Mouse (Mus musculus) heart, adult 18-20 months (tissue): ENCODE data around the gene Olfr90. TPM values are rescaled to one million over a fixed set of nuclear protein-coding genes. Genes with fewer than 3 reads are reported as not detected.
"Not testable (repeated sequence)": the region's sequence is repeated elsewhere in the genome, so short reads cannot be mapped to it uniquely, and the experiment has no call there.

Experiments
- DNase-seq, 2 experiments: peaks; one replicate each; pipeline ENCODE4 v3.0.0; 2021 to 2022; ENCODE audit warnings: mixed read lengths in 1 of 2
- long read RNA-seq, 2 experiments: library from polyadenylated mRNA; stranded (forward); transcript quantifications; one replicate each; pipeline ENCODE4 v2.0.0; 2021
- total RNA-seq, 2 experiments: library from RNA; stranded (reverse); gene quantifications; 2 replicates each; pipeline ENCODE4 v1.2.3; 2021

The Olfr90 gene
- total RNA-seq: not detected
- long read RNA-seq, experiment 1: 0 reads
- long read RNA-seq, experiment 2: 0 reads

GRCm38 (mm10) chr17:37088399-37088798 lies at the start of gene Olfr90:
Olfr90 (minus strand) TSS chr17:37088499.
- DNase-seq: no peak

- DNase-seq: not testable (repeated sequence)
These were observed 43.1 kb upstream of the Olfr90 start for GRCm38 (mm10) chr17:37131366-37131765.

DNA sequence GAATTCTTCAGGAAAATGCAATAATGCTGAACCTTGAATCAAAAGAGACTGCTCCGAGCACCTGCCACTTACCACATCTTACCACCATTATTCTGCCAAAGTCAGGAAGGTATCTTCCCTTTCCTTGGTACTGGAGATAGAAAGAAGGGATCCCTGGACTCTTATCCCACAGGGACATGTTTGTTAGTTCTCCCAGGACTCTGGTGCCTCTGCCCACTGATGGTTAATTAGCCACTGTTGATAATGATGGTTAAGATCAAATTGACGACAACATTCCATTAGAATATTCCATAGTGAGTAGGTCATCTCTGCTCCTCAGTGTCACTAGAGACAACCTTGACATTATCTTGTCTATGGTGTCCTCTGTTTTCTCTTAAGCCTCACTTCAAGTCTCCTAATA lies 31.7 kb upstream of the Olfr90 start, which contains the start of gene Olfr92:
TSS of gene Olfr92 (minus strand) at position 101 of the 400 bp plus-strand sequence.
- no peak for DNase-seq

GRCm38 (mm10) chr17:37098178-37098577 lies 9.9 kb upstream of the Olfr90 start, which contains the start of gene Olfr91:
Olfr91 (minus strand) TSS chr17:37098278.
- DNase-seq: no peak

DNA sequence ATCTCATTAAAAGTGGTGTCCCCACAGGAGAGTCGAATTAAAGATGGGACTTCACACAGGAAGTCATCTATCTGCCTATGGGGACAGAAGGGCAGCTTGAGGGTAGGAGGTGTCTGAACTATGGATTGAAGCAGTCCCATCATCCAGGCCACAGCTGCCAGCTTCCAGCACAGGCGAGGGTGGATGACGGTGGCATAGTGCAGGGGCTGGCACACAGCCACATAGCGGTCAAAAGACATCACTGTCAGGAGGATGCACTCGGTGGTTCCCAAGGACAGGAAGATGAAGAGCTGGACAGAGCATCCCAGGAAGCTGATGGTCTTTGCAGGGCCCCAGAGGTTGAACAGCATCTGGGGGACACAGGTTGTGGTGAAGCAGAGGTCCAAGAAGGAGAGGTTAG lies 5.0 kb upstream of the Olfr90 start:
- no peak for DNase-seq

DNA sequence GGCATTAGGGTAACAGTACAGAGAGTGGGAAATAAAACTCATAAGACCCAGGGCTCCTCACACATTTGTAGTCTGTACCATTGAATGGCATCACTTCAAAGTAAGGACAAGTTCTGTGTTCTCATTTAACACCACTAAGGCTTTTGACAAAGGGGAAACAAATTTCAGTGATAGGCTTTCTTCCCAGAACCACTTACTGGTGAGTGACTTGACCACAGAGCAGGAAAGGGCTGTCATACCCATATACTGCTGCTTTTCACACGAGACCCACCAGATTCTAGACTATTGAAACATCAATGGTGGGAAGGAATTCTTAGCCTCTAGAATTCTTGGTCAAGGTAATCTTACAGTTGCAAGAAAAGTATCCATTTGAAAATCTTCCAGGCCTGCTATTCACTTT lies 3.9 kb upstream of the Olfr90 start:
- no peak for DNase-seq

- DNase-seq: no peak
These were observed 2.8 kb downstream of the Olfr90 start for GRCm38 (mm10) chr17:37085545-37085944.

- DNase-seq: no peak
These were observed 3.7 kb downstream of the Olfr90 start for GRCm38 (mm10) chr17:37084632-37085031.

- peak; percentile 45 to 72 for DNase-seq
These were observed 5.0 kb downstream of the Olfr90 start for GRCm38 (mm10) chr17:37083327-37083726.

DNA sequence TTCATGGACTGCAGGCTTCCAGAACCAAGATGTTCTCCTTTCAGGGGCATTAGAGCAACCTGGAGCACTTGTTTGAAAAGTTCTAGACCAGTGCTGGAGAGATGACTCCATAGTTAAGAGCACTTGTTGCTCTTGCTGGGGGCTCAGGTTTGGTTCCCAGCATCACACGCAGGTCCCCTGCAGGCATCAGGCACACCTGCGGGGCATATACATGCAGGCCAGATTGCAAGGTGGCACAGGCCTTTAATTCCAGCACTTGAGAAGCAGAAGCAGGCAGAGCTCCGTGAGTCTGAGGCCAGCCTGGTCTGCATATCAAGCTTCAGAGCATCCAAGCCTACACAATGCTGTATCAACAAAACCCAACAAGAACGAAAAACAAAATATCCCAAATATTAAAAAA lies 6.6 kb downstream of the Olfr90 start:
- DNase-seq: no peak

GRCm38 (mm10) chr17:37080119-37080518 lies 8.2 kb downstream of the Olfr90 start:
- peak; percentile 30 to 47 for DNase-seq

DNA sequence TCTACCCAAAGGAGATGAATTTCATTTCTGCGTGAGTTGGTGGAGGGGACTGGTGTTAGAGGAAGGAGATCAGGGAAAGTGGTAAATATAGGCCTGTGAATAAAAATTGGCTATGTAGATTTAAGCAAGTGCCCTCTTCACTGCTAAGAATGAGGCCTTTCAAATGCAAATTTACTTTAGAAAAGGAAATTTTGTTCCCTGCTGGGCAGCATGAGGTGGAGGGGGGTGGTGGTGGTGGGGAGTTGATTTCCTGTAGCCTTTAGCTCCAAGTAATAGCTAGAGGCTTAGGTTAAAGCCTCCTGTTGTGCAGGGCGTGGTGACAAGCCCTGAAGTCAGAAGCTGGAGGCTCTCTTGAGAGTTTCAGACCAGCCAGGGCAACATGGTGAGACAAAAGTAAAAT lies 9.3 kb downstream of the Olfr90 start:
- DNase-seq: no peak

- DNase-seq: no peak
These were observed 10.1 kb downstream of the Olfr90 start for GRCm38 (mm10) chr17:37078193-37078592.

GRCm38 (mm10) chr17:37075766-37076165 lies 12.5 kb downstream of the Olfr90 start:
- DNase-seq: no peak

DNA sequence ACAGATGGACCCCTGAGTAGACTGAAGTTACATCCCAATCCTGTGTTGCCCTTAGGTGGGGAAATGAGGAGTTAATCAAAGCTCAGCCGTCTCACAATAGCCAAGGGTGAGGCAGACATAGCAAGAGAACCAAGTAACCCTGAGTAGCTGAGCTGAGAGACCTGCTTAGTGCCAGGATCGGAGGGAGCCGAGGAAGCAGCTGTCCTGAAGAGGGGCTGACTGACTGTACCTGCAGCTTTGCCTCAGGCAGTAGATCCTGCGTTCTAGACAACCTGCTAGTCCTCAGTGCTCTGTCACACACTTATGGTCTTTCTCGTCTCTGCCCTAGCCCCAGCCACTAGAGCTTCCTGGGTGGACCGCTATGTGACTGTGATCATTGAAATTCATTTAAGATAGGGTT lies 13.1 kb downstream of the Olfr90 start:
- DNase-seq: no peak

DNA sequence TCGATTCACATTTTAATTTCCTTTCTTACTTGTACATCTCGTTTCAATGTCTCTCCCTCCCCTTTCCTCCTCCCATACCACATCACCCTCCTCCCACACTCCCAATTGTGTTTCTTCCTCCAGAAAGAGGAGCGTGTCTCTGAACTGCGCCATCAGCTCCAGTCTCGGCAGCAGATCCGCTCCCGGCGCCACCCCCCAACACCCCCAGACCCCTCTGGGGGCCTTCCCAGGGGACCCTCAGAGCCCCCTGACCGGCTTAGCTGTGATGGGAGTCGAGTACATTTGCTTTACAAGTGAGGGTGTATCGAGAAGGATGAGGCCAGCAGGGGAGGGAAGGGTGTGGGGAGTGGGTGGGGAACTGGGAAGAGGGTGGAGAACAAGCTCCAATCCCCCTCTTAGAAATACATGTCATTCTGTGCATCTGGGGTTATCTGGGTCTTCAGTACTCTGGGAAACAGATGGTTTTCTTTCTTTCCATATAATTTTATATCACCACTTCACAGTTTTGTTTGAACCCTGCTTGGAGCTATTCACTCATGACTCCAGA lies 15.5 kb downstream of the Olfr90 start:
- no peak for DNase-seq

- DNase-seq: no peak
These were observed 16.1 kb downstream of the Olfr90 start for GRCm38 (mm10) chr17:37072080-37072729.

DNA sequence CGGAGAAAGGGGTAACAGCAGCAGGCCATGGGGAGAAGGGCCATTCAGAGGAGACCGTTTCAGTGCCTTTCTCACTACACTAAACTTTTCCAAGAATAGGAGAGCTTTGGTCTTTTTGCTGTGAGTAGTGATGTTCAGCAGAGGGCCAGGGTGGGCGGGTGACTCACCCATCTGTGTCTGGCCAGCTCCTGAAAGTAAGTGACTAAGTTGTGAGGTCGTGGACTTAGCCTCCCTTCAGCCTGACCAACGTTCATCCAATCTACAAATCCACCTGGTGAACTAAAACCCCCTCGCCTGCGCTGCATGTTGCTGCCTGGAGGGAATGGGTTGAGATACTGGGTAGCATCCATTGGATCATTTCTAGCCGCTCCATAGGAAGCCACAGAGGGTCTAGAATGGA lies 18.2 kb downstream of the Olfr90 start:
- no peak for DNase-seq

- no peak for DNase-seq
These were observed 20.4 kb downstream of the Olfr90 start for GRCm38 (mm10) chr17:37067861-37068260.

GRCm38 (mm10) chr17:37065993-37066392 lies 22.3 kb downstream of the Olfr90 start:
- no peak for DNase-seq

GRCm38 (mm10) chr17:37063686-37064495 lies 24.4 kb downstream of the Olfr90 start:
- no peak for DNase-seq

DNA sequence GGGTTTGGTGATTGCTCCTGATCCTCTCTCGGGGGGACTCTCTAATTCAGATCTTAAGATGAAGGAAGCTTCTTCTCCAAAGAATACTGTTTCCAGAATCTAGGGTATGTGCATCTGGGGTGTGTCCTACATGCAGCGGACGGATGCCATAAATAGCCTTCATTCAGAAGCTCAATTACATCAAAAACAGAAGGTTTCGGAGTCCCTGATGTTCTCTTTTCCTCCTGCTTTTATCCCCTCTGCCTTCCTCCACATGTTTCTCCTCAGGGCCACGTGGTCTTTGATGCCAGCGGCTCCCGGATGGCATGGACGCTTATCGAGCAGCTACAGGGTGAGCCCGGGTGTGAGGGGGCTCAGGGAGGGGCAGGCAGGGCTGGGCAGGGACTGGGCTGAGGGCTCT lies 25.2 kb downstream of the Olfr90 start:
- no peak for DNase-seq

GRCm38 (mm10) chr17:37062101-37062641 lies 26.1 kb downstream of the Olfr90 start:
- no peak for DNase-seq
